Mouse (Mus musculus) left cerebral cortex, adult 8-10 months (tissue): ENCODE results near the gene Agpat3. TPM values are rescaled to one million over a fixed set of nuclear protein-coding genes. Genes with fewer than 3 reads are reported as not detected.

Source experiments
- DNase-seq, 2 experiments: peaks; one replicate each; pipeline ENCODE4 v3.0.0; 2022; ENCODE audit warnings: low spot score in 2 of 2
- microRNA-seq, 2 experiments: library from miRNA; unstranded; fragments of <30 nt; microRNA quantifications; one replicate each; pipeline ENCODE4 v1.2.0; 2022
- total RNA-seq, 4 experiments: library from RNA; stranded (reverse); gene quantifications; 2 replicates each; pipeline ENCODE4 v1.2.4; 2022

Agpat3 gene
- total RNA-seq, 4 experiments from 2014 or later = 218 to 243 (median 229) TPM

- DNase-seq = no peak
These were observed 131.0 kb downstream of the Agpat3 start for GRCm38 (mm10) chr10:78221315-78221714.

GRCm38 (mm10) chr10:78219528-78219927 lies 132.8 kb downstream of the Agpat3 start:
- DNase-seq = no peak

Small RNA genes within 50 kb of the gene (microRNA-seq; reads per million reads assigned to microRNA genes)
- gene Mir7659 = 0 to 0.88 reads per million in 2 experiments

Other genes with a start within 250 kb of the Agpat3 start
- gene D10Jhu81e, start 182.7 kb downstream of the Agpat3 start, total RNA-seq = 100 to 1,000 TPM; 105 to 120 (median 117) TPM
- 10 to 100 TPM; 17.5 to 20.3 (median 19.2) TPM for gene Pwp2, start 167.3 kb downstream of the Agpat3 start, total RNA-seq
- 10 to 100 TPM; 84.2 to 91.1 (median 87.7) TPM for gene Trappc10, start 107.8 kb downstream of the Agpat3 start, total RNA-seq
- gene Rrp1, start 60.6 kb upstream of the Agpat3 start, total RNA-seq = 100 to 1,000 TPM; 348 to 374 (median 360) TPM
- 10 to 100 TPM; 36.8 to 51.7 (median 40.6) TPM for gene Cstb, start 73.2 kb upstream of the Agpat3 start, total RNA-seq
- 100 to 1,000 TPM; 131 to 143 (median 137) TPM for gene Pdxk, start 112.5 kb upstream of the Agpat3 start, total RNA-seq
- gene Olfr1358, start 164.9 kb upstream of the Agpat3 start, total RNA-seq = not detected
- gene Ilvbl, start 221.9 kb upstream of the Agpat3 start, total RNA-seq = 10 to 100 TPM; 30.3 to 49.3 (median 39.8) TPM
- 10 to 100 TPM in 1 of 4 experiments, 1 to 10 TPM in 3; 9.0 to 10.4 (median 9.3) TPM for gene Syde1, start 239.5 kb upstream of the Agpat3 start, total RNA-seq